Mouse (Mus musculus) inflammation-experienced regulatory T-cells (primary cell): Measurements from ENCODE around the gene Tra2a. TPM values are rescaled to one million over a fixed set of nuclear protein-coding genes. Genes with fewer than 3 reads are reported as not detected.

ENCODE experiments used
- polyA plus RNA-seq, 2 experiments: library from polyadenylated mRNA; unstranded; fragments of 100-300 nt; shearing (Covaris generic); gene quantifications; one replicate each; pipeline ENCODE4 v1.2.1; 2017

Tra2a gene
- polyA plus RNA-seq = 10 to 100 TPM; 53.5 to 62.0 TPM

GRCm38 (mm10) chr6:49263847-49264243, at the start of gene Tra2a:
TSS of gene Tra2a (minus strand) at chr6:49264033.

GRCm38 (mm10) chr6:49214928-49215747, 48.7 kb downstream of the Tra2a start, which contains the start of gene Igf2bp3:
TSS of gene Igf2bp3 (minus strand) at chr6:49214957.

Other genes with a start within 250 kb of the Tra2a start
- 1 to 10 TPM; 1.4 to 3.6 TPM for gene Gpnmb, start 227.5 kb downstream of the Tra2a start, polyA plus RNA-seq
- 10 to 100 TPM; 71.3 to 77.4 TPM for gene Malsu1, start 190.2 kb downstream of the Tra2a start, polyA plus RNA-seq
- 1 to 10 TPM in 1 of 2 experiments, under 1 TPM in 1; 0.82 to 3.8 TPM for gene Igf2bp3, start 49.1 kb downstream of the Tra2a start, polyA plus RNA-seq
- gene Ccdc126, start 55.2 kb upstream of the Tra2a start, polyA plus RNA-seq = 10 to 100 TPM; 11.9 to 18.3 TPM
- 1 to 10 TPM; 2.7 to 4.3 TPM for gene Fam221a, start 103.7 kb upstream of the Tra2a start, polyA plus RNA-seq
- gene Stk31, start 131.6 kb upstream of the Tra2a start, polyA plus RNA-seq = under 1 TPM; 0.11 to 0.55 TPM